In the genomic region with DNA sequence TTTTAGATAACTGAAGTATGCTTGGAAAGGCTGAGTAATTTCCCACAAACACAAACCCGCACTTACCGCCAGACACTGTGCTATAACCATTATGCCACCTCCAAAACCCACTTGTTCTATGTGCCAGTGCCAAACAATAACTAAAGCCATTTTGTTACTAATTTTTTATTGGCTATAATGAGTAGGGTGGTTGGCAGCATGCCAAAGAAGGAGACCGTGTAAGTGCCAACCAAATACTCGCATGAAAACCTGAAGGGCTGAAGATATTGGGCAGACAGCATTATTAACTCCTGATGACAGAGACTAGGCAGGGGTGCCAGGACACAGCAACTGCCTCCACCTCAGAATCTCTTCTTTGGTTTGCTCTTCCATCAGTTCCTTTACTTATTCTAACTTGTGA, we compare ENCODE assay signal across 13 mouse cellular contexts.
"Had no signal": no experiment of that assay in that cellular context is flagged by ENCODE, and none has a peak within 500 bp of the region (broad histone marks: within the 10 kb centered on the region; RNA-seq: fewer than 3 reads in every experiment).

No protein-coding gene starts in this region.

- H3K9me3 ChIP-seq: kidney, embryonic 15.5 days; liver, embryonic 13.5 days; midbrain, embryonic 13.5 days; neural tube, embryonic 12.5 days; neural tube, embryonic 15.5 days had no signal

- H3K27ac ChIP-seq: kidney, embryonic 15.5 days; liver, embryonic 13.5 days; macrophage; midbrain, embryonic 13.5 days; neural tube, embryonic 12.5 days; neural tube, embryonic 15.5 days had no signal

- H3K27me3 ChIP-seq: kidney, embryonic 15.5 days; liver, embryonic 13.5 days; midbrain, embryonic 13.5 days; neural tube, embryonic 12.5 days; neural tube, embryonic 15.5 days had no signal

- H3K4me2 ChIP-seq: kidney, embryonic 15.5 days; liver, embryonic 13.5 days; midbrain, embryonic 13.5 days; neural tube, embryonic 12.5 days; neural tube, embryonic 15.5 days had no signal

- H3K4me1 ChIP-seq: liver, embryonic 13.5 days; neural tube, embryonic 12.5 days had no signal

- H3K36me3 ChIP-seq: kidney, embryonic 15.5 days; liver, embryonic 13.5 days; midbrain, embryonic 13.5 days; neural tube, embryonic 12.5 days; neural tube, embryonic 15.5 days had no signal

- H3K9ac ChIP-seq: kidney, embryonic 15.5 days; liver, embryonic 13.5 days; midbrain, embryonic 13.5 days; neural tube, embryonic 12.5 days; neural tube, embryonic 15.5 days had no signal

- DNase-seq: kidney, adult 11 months; kidney, adult 8-10 months; kidney, postnatal 10 days; kidney, postnatal 36 days; liver, embryonic 13.5 days; lung, adult 2 months; thymus, adult 18-20 months; thymus, postnatal 36 days had no signal

- ATAC-seq: midbrain, embryonic 13.5 days had no signal

- H3K4me3 ChIP-seq: kidney, embryonic 15.5 days; liver, embryonic 13.5 days; midbrain, embryonic 13.5 days; neural tube, embryonic 12.5 days; neural tube, embryonic 15.5 days had no signal
